Mouse (Mus musculus) brain, embryonic 14.5 days (tissue): ENCODE results near the gene Elovl2.

Experiments
- CTCF ChIP-seq: fragments of 200-500 bp; IDR thresholded peaks from 2 replicates; pipeline ENCODE4 v1.5.1; 2012; ENCODE audit warnings: inconsistent platforms, mild to moderate bottlenecking, moderate library complexity, borderline replicate concordance; ENCODE audit not compliant: insufficient read depth, insufficient read length; ENCODE audit errors: extremely low read depth
- POLR2A ChIP-seq: fragments of 200-500 bp; IDR thresholded peaks from 2 replicates; pipeline ENCODE4 v1.6.1; 2012; ENCODE audit warnings: mild to moderate bottlenecking, inconsistent platforms, borderline replicate concordance; ENCODE audit not compliant: poor library complexity, insufficient read depth, insufficient read length, severe bottlenecking; ENCODE audit errors: extremely low read depth

DNA sequence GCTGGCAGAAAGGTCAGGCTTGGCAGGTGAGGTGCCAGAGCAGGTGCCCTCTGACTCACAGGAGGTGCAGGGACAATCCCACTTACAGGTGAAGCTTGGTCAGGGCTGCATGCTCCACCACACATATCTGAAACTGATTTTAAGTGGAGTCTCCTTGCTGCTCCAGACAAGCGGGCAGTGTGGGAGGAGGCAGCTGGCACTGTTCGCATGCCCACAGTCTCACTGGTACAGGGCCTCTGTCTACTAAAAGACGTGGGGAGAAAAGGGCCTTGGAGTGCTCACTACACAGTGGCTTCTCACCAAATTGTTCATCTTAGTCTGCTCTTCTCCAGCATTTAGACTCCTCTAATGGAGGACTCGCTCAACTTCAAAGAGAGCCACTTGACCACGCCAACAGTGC lies 14.0 kb downstream of the Elovl2 start:
- TF ChIP-seq POLR2A (no peak), CTCF (no peak)
